Mouse (Mus musculus) myocyte (in vitro differentiated cells): ENCODE results near the gene Tssk1.

Experiments
- POLR2A ChIP-seq: IDR thresholded peaks from one replicate; pipeline ENCODE4 v1.6.1; 2011; ENCODE audit warnings: low read depth, mild to moderate bottlenecking, control low read depth, moderate library complexity; ENCODE audit not compliant: insufficient read length
- POLR2AphosphoS2 ChIP-seq: IDR thresholded peaks from one replicate; pipeline ENCODE4 v1.6.1; 2011; ENCODE audit warnings: low read depth, control low read depth; ENCODE audit not compliant: insufficient read length
- TCF3 ChIP-seq: IDR thresholded peaks from one replicate; pipeline ENCODE4 v1.6.1; 2011; ENCODE audit warnings: low read depth, control low read depth; ENCODE audit not compliant: insufficient read length

DNA sequence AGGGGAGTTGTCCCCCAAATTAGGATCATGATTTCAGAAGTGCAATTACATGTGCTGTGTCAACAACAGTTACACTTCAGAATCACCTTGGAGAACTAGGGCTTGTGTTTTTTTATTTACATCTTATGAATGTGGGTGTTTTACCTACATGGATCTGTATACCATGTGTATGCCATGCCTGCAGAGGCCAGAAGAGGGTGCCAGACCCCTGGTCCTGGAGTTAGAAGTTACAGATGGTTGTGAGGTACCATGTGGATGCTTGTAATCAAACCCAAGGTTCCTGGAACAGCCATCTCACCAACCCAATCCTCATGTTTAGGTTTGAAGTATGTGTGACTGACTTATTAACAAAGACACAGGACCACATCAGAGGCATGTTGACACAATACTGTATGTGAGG lies 35.4 kb upstream of the Tssk1 start:
- TF ChIP-seq TCF3 (no peak), POLR2AphosphoS2 (no peak), POLR2A (no peak)
